Mouse (Mus musculus) stomach, postnatal 0 days (tissue): ENCODE measurements around the gene Palld.

Experiments
- CTCF ChIP-seq: IDR thresholded peaks from 2 replicates; pipeline ENCODE4 v1.5.1; 2016; ENCODE audit warnings: antibody characterized with exemption, low read depth, mild to moderate bottlenecking, moderate library complexity
- EP300 ChIP-seq: optimal IDR thresholded peaks from 2 replicates; pipeline ENCODE3; 2016; ENCODE audit warnings: antibody characterized with exemption

DNA sequence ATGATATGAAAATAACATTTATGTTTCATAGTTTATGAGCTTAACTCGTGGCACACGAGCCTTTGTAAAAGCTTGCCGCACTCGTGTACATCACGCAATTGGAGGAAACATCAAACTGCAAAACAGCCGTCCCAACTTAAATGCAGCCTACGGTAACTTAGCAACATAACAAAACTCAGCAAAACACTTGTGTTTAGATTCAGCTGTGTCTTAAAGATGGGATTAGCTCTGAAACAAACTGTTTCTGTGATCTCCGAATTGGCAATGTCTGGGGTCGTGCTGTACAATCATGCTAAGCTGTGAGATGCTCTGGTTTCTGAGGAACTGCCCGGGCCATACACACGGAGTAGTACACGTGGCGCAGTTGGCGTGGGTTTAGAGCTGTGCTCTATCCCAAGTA lies 375.5 kb downstream of the Palld start:
- TF ChIP-seq EP300 (no peak), CTCF (no peak)
